Mouse (Mus musculus): ENCODE data around the gene Acsl4. TPM values are rescaled to one million over a fixed set of nuclear protein-coding genes. Genes with fewer than 3 reads are reported as not detected.

Gene Acsl4
- 2.1 and 5.5 TPM in 2 replicates for polyA plus RNA-seq (2012; ENCODE audit: low replicate concordance)

DNA sequence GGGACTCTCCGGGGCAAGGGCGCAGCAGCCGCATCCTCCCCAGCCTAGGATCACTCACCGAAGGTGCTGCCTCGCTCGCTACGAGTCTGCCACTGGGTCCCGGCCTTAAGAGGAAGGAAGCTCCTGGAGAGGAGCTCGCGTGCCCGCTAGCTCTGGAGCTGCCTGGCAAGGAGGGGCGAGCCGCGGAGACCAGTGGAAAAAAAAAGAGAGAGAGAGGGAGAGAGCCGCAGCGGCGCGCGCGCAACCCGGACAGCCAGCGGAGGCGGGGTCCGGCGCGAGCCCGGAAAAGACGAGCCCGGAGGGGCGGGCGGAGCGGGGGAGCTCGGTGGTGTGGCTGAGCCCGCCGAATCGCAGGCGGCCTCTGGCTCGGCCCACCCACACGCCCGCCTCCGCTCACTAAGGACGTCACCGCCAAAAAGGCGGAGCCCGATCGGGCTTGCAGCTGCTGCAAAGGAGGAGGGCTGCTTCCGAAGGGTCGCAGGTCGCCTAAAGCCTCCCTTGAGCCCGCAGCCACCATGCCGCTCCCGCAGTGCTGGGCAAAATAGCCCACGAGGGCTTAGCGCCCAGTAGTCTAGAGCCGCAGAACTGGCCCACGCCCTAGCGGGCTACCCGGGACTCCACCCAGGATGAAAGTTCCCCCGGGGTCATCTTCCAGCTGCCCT lies at the start of gene Acsl4:
Gene Acsl4 (minus strand): TSS at position 289 of the 662 bp plus-strand sequence.

DNA sequence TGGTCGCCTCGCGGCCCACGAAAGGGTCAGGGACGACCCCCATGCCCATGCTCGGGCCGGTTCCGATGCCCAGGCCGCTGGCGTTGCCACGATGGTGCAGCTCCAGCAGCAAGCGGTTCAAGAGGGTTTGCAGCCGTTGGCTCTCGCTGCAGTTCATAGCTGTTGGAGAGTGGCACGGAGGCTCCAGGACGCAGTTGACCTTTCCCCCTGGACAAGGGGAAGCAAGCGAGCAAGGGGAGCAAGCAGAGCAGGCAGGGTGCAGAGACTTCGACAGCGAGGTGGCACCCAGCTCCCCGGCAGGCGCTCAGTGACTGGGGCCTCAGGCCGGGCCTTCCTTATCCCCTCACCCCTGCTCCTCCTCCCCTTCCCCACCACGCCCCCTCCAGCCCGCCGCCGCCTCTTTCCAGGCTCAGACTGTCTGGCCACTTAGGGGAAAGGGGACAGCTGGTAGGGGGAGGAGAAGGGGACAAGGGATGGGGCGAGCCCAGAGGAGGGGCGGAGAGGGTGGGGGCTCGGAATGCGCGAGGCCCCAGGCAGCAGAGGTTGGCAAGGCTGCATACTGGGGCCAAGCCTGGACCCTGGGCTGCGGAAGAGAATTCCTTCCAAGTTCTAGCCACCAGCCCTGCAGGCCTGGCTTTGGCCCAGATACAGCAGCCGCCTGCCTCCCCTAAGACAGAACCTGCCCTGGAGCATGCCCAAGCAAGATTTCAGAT lies 84.3 kb downstream of the Acsl4 start, which contains the start of gene Kcne1l:
Gene Kcne1l (minus strand): TSS at position 426 of the 713 bp plus-strand sequence.

Other genes with a start within 250 kb of the Acsl4 start
- gene Gucy2f, start 193.6 kb downstream of the Acsl4 start, polyA plus RNA-seq (2012; ENCODE audit: low replicate concordance) = not detected in 2 replicates
- gene Nxt2, start 163.8 kb downstream of the Acsl4 start, polyA plus RNA-seq (2012; ENCODE audit: low replicate concordance) = 0.77 TPM in 1 of 2 replicates, not detected in the other
- gene Kcne1l, start 84.2 kb downstream of the Acsl4 start, polyA plus RNA-seq (2012; ENCODE audit: low replicate concordance) = not detected in 2 replicates

Measured in leukemia stem cell, adult 10-12 weeks (primary cell).